Mouse (Mus musculus): ENCODE measurements at regions not wholly inside any gene's neighbourhood (a gene's known extent, or its start where the extent isn't known, plus 50 kb on each side); places are given as distances from the start of the nearest gene placed in this dataset.

- ATAC-seq (replicated peaks; ENCODE audit: poor library complexity), result no peak
These were observed 107.5 kb upstream of the Rnf152 start for GRCm38 (mm10) chr1:105463819-105464614.

GRCm38 (mm10) chr1:105462695-105463094, 106.2 kb upstream of the Rnf152 start:
- no peak for ATAC-seq (replicated peaks; ENCODE audit: poor library complexity)

- peak; percentile 61 for ATAC-seq (replicated peaks; ENCODE audit: poor library complexity)
These were observed 99.3 kb upstream of the Rnf152 start for GRCm38 (mm10) chr1:105455783-105456182.

GRCm38 (mm10) chr1:105454687-105455086, 98.2 kb upstream of the Rnf152 start:
- ATAC-seq (replicated peaks; ENCODE audit: poor library complexity), result no peak

GRCm38 (mm10) chr1:105446212-105446611, 89.7 kb upstream of the Rnf152 start:
- peak; percentile 44 for ATAC-seq (replicated peaks; ENCODE audit: poor library complexity)

- ATAC-seq (replicated peaks; ENCODE audit: poor library complexity), result no peak
These were observed 87.0 kb upstream of the Rnf152 start for GRCm38 (mm10) chr1:105443546-105443945.

GRCm38 (mm10) chr1:105440296-105440695, 83.8 kb upstream of the Rnf152 start:
- ATAC-seq (replicated peaks; ENCODE audit: poor library complexity), result no peak

- ATAC-seq (replicated peaks; ENCODE audit: poor library complexity), result peak; percentile 84
These were observed 78.3 kb upstream of the Rnf152 start for GRCm38 (mm10) chr1:105434631-105435403.

GRCm38 (mm10) chr1:105433949-105434348, 77.4 kb upstream of the Rnf152 start:
- ATAC-seq (replicated peaks; ENCODE audit: poor library complexity), result no peak

- no peak for ATAC-seq (replicated peaks; ENCODE audit: poor library complexity)
These were observed 75.3 kb upstream of the Rnf152 start for GRCm38 (mm10) chr1:105431803-105432202.

- ATAC-seq (replicated peaks; ENCODE audit: poor library complexity), result no peak
These were observed 74.2 kb upstream of the Rnf152 start for GRCm38 (mm10) chr1:105430712-105431111.

GRCm38 (mm10) chr1:105428165-105428564, 71.7 kb upstream of the Rnf152 start:
- ATAC-seq (replicated peaks; ENCODE audit: poor library complexity), result no peak

- no peak for ATAC-seq (replicated peaks; ENCODE audit: poor library complexity)
These were observed 69.6 kb upstream of the Rnf152 start for GRCm38 (mm10) chr1:105426086-105426485.

- no peak for ATAC-seq (replicated peaks; ENCODE audit: poor library complexity)
These were observed 66.9 kb upstream of the Rnf152 start for GRCm38 (mm10) chr1:105423380-105423779.

- no peak for ATAC-seq (replicated peaks; ENCODE audit: poor library complexity)
These were observed 66.4 kb upstream of the Rnf152 start for GRCm38 (mm10) chr1:105422945-105423344.

GRCm38 (mm10) chr1:105420374-105421046, 64.0 kb upstream of the Rnf152 start:
- ATAC-seq (replicated peaks; ENCODE audit: poor library complexity), result no peak
